Mouse (Mus musculus): ENCODE measurements around the gene Angel2. TPM values are rescaled to one million over a fixed set of nuclear protein-coding genes. Genes with fewer than 3 reads are reported as not detected.
A peak's percentile ranks its signal among the peaks of the same experiment; 100 is the strongest.

Gene Angel2
- polyA plus RNA-seq, 1 experiment from 2014 or later = 41.8 TPM

DNA sequence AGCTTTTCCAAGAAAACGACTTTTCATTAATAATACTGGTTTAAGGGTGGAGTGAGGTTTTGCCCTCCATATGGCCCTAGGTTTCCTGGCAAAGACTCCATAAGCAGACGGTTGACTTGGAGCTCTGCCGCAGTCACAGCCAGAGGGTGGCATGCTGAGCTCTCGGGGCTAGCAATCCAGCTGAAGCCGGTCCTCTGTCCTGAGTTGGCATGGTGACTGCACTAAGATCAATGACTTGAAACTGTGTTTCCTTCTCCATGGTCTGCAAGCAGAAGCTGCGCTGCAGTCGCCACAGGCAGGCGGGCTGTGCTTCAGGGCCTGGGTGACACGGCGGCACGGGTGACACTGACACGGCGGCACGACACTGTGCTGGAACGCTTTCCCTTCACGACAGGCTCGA is 23.9 kb downstream of the Angel2 start:
- Histone ChIP-seq H3K27ac (ENCODE audit: low read depth, low read length) (no peak overlapping the region), H3K9ac (ENCODE audit: low read depth, low read length) (no peak overlapping the region), H3K4me2 (ENCODE audit: low read length) (no peak overlapping the region), H3K9me3 (ENCODE audit: control insufficient read depth, low read length) (no peaks in the 10 kb centered on the region), H3K36me3 (ENCODE audit: control insufficient read depth, insufficient read depth, low read length) (peaks cover 33% of the 10 kb centered on the region), H3K27me3 (replicated peaks; ENCODE audit: control insufficient read depth, insufficient read depth, low read length) (no peaks in the 10 kb centered on the region), H3K4me3 (ENCODE audit: low read length) (no peak overlapping the region), H3K4me1 (ENCODE audit: control insufficient read depth, insufficient read depth, low read depth, low read length) (no peaks in the 10 kb centered on the region)
- 78% methylated on average over 17 of the region's 17 CpGs for WGBS
- peak; percentile 75 for ATAC-seq

DNA sequence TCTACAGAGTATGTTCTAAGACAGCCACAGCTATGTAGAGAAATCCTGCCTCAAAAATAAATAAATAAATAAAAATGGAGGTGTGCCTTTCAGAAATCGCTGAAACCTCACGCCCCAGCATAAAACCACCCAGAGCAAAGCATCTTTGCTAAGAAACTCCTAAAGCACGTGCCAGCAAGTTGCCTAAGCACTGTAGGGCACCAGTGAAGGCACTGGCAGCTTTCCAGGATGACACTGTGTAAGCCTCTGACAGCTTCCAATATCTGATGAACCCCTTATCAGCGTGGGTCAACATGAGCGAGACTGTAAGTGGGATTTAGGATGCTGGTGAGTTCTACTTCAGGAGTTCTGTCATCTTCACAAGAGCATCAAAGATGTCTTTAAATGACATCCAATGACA is 26.1 kb downstream of the Angel2 start:
- Histone ChIP-seq H3K27me3 (replicated peaks; ENCODE audit: control insufficient read depth, insufficient read depth, low read length) (no peaks in the 10 kb centered on the region), H3K9me3 (ENCODE audit: control insufficient read depth, low read length) (no peaks in the 10 kb centered on the region), H3K36me3 (ENCODE audit: control insufficient read depth, insufficient read depth, low read length) (peaks cover 27% of the 10 kb centered on the region), H3K4me2 (ENCODE audit: low read length) (no peak overlapping the region), H3K27ac (ENCODE audit: low read depth, low read length) (no peak overlapping the region), H3K9ac (ENCODE audit: low read depth, low read length) (no peak overlapping the region), H3K4me3 (ENCODE audit: low read length) (no peak overlapping the region), H3K4me1 (ENCODE audit: control insufficient read depth, insufficient read depth, low read depth, low read length) (no peaks in the 10 kb centered on the region)
- WGBS = 86% methylated on average over 5 of the region's 5 CpGs
- no peak for ATAC-seq

DNA sequence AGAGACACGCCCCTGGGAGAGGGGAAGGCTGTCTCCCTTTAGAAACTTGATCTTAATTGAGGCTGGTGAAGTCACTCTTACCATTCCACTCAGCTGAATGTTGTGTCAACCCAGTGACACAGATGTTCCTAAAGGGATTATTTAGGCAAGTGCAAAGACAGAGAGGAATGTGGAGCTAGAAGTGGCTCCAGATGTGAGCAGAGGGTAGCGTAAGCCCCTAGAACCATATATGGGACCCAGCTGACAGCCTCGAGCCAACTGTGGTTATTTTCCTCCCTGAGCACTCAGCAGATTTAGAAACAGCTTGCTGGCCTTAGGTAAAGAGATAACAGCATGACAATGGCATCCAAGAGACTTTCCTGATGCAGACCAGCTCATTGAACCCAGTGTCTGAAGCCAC is 28.1 kb downstream of the Angel2 start:
- H3K4me3 ChIP-seq (ENCODE audit: low read length) = no peak overlapping the region
- no peak overlapping the region for H3K4me2 ChIP-seq (ENCODE audit: low read length)
- H3K9me3 ChIP-seq (ENCODE audit: control insufficient read depth, low read length) = no peaks in the 10 kb centered on the region
- no peaks in the 10 kb centered on the region for H3K27me3 ChIP-seq (replicated peaks; ENCODE audit: control insufficient read depth, insufficient read depth, low read length)
- no peak for ATAC-seq
- H3K4me1 ChIP-seq (ENCODE audit: control insufficient read depth, insufficient read depth, low read depth, low read length) = no peaks in the 10 kb centered on the region
- 72% methylated on average over 3 of the region's 3 CpGs for WGBS
- peaks cover 37% of the 10 kb centered on the region for H3K36me3 ChIP-seq (ENCODE audit: control insufficient read depth, insufficient read depth, low read length)
- H3K27ac ChIP-seq (ENCODE audit: low read depth, low read length) = no peak overlapping the region
- H3K9ac ChIP-seq (ENCODE audit: low read depth, low read length) = no peak overlapping the region

DNA sequence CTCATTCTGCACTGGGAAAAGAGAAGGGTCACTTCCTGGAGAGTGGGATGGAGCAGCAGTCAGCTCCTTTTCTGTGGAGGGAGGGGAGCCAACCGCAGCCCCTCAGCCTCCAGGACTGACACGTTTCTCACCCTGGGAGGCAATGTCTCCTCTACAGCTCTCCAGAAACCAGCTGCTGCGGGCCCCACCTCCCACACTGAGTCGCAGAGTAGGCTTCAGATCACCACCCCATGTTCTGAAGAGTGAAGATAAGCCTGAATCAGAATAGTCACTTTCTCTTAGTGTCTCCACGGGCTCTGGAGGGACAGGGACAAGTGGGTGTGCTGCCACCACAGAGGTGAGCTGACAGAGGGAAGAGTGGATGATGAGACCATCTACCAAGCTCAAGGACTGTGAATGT is 33.9 kb downstream of the Angel2 start:
- H3K4me3 ChIP-seq (ENCODE audit: low read length) = no peak overlapping the region
- H3K36me3 ChIP-seq (ENCODE audit: control insufficient read depth, insufficient read depth, low read length) = peaks cover 34% of the 10 kb centered on the region
- H3K4me2 ChIP-seq (ENCODE audit: low read length) = no peak overlapping the region
- H3K27me3 ChIP-seq (replicated peaks; ENCODE audit: control insufficient read depth, insufficient read depth, low read length) = no peaks in the 10 kb centered on the region
- no peak overlapping the region for H3K9ac ChIP-seq (ENCODE audit: low read depth, low read length)
- no peaks in the 10 kb centered on the region for H3K4me1 ChIP-seq (ENCODE audit: control insufficient read depth, insufficient read depth, low read depth, low read length)
- 92% methylated on average over 5 of the region's 5 CpGs for WGBS
- H3K27ac ChIP-seq (ENCODE audit: low read depth, low read length) = no peak overlapping the region
- no peaks in the 10 kb centered on the region for H3K9me3 ChIP-seq (ENCODE audit: control insufficient read depth, low read length)
- no peak for ATAC-seq

DNA sequence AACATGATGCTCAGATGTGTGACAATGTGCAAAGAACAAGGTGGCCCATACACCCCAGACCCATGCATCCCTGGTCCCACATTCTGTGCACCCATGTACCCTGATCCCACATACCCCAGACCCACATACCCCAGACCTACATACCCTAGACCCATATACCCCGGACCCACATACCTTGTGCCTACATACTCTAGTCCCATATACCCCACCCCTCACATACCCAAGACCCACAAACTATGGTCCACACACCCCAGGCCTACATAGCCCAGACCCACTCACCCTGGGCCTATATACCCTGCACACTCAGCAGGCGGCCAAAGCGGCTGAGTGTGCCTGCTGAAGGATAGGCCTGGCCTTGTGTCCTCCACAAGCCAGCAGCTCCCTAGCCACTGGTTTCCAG is 37.8 kb downstream of the Angel2 start:
- no peak for ATAC-seq
- H3K4me3 ChIP-seq (ENCODE audit: low read length) = no peak overlapping the region
- no peaks in the 10 kb centered on the region for H3K9me3 ChIP-seq (ENCODE audit: control insufficient read depth, low read length)
- no peak overlapping the region for H3K27ac ChIP-seq (ENCODE audit: low read depth, low read length)
- H3K27me3 ChIP-seq (replicated peaks; ENCODE audit: control insufficient read depth, insufficient read depth, low read length) = no peaks in the 10 kb centered on the region
- H3K9ac ChIP-seq (ENCODE audit: low read depth, low read length) = no peak overlapping the region
- no peak overlapping the region for H3K4me2 ChIP-seq (ENCODE audit: low read length)
- H3K36me3 ChIP-seq (ENCODE audit: control insufficient read depth, insufficient read depth, low read length) = peaks cover 30% of the 10 kb centered on the region
- H3K4me1 ChIP-seq (ENCODE audit: control insufficient read depth, insufficient read depth, low read depth, low read length) = no peaks in the 10 kb centered on the region
- 91% methylated on average over 3 of the region's 3 CpGs for WGBS

DNA sequence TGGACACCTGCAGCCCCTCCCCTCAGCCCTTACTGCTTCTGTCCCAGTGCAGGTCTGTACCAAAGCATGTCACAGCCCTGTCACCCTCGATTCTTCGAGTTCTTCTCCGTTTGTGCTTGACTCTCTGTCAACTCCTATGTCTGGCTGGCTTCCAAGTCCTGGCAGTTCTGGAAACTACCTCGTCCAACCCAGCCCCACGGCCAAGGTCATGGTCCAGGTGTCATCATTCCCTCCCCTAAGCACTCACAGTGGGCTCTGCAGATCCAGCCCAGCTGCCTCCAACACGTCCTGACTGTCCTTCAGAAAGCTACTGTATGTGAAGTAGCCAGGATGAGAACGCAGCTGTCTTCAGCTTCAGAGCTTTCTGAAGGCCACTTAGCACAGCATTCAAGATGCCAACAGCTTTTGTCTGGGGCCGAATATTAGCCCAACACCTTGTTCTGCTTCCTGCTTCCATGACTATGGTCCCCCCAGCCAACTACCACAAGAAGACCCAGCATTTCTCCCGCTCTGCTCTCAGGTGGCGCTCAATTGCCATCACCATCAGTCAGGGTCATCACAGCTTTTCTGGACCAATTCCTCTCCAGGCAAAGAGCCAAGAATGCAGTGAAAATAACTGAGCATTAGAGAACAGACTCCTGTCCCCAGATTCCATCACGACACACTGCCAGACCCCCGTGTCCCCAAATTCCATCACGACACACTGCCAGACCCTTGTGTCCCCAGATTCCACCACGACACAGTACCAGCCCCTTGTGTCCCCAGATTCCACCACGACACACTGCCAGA is 40.3 kb downstream of the Angel2 start:
- no peaks in the 10 kb centered on the region for H3K4me1 ChIP-seq (ENCODE audit: control insufficient read depth, insufficient read depth, low read depth, low read length)
- no peak for ATAC-seq
- H3K27me3 ChIP-seq (replicated peaks; ENCODE audit: control insufficient read depth, insufficient read depth, low read length) = no peaks in the 10 kb centered on the region
- H3K4me2 ChIP-seq (ENCODE audit: low read length) = no peak overlapping the region
- 76% methylated on average over 15 of the region's 15 CpGs for WGBS
- no peak overlapping the region for H3K27ac ChIP-seq (ENCODE audit: low read depth, low read length)
- H3K9me3 ChIP-seq (ENCODE audit: control insufficient read depth, low read length) = no peaks in the 10 kb centered on the region
- no peak overlapping the region for H3K9ac ChIP-seq (ENCODE audit: low read depth, low read length)
- no peak overlapping the region for H3K4me3 ChIP-seq (ENCODE audit: low read length)
- peaks cover 32% of the 10 kb centered on the region for H3K36me3 ChIP-seq (ENCODE audit: control insufficient read depth, insufficient read depth, low read length)

DNA sequence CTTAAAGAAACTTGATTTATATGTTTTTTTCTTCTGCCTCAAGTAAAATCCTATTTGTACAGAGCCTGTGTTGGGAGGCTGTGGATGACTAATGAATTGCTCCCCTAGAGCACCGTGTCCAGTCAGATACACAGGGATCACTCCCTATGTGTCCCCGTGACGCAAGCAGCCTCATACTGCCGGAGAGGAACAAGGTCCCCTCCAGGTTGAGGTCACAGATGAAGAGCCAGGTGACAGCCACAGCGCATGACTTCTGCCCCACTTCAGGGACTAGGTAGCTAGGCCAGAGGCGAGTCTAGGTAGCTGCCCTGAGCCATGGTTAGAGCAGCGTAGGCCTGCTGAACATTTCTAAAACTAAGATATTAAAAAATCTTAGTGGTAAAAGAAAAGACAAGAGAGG is 43.1 kb downstream of the Angel2 start:
- Histone ChIP-seq H3K4me2 (ENCODE audit: low read length) (no peak overlapping the region), H3K36me3 (ENCODE audit: control insufficient read depth, insufficient read depth, low read length) (peaks cover 25% of the 10 kb centered on the region; the same call in 1 of the 2 replicates), H3K27me3 (replicated peaks; ENCODE audit: control insufficient read depth, insufficient read depth, low read length) (no peaks in the 10 kb centered on the region), H3K9ac (ENCODE audit: low read depth, low read length) (no peak overlapping the region), H3K4me1 (ENCODE audit: control insufficient read depth, insufficient read depth, low read depth, low read length) (peaks cover 6% of the 10 kb centered on the region), H3K27ac (ENCODE audit: low read depth, low read length) (no peak overlapping the region), H3K9me3 (ENCODE audit: control insufficient read depth, low read length) (no peaks in the 10 kb centered on the region), H3K4me3 (ENCODE audit: low read length) (no peak overlapping the region)
- WGBS = 94% methylated on average over 7 of the region's 7 CpGs
- ATAC-seq = no peak

DNA sequence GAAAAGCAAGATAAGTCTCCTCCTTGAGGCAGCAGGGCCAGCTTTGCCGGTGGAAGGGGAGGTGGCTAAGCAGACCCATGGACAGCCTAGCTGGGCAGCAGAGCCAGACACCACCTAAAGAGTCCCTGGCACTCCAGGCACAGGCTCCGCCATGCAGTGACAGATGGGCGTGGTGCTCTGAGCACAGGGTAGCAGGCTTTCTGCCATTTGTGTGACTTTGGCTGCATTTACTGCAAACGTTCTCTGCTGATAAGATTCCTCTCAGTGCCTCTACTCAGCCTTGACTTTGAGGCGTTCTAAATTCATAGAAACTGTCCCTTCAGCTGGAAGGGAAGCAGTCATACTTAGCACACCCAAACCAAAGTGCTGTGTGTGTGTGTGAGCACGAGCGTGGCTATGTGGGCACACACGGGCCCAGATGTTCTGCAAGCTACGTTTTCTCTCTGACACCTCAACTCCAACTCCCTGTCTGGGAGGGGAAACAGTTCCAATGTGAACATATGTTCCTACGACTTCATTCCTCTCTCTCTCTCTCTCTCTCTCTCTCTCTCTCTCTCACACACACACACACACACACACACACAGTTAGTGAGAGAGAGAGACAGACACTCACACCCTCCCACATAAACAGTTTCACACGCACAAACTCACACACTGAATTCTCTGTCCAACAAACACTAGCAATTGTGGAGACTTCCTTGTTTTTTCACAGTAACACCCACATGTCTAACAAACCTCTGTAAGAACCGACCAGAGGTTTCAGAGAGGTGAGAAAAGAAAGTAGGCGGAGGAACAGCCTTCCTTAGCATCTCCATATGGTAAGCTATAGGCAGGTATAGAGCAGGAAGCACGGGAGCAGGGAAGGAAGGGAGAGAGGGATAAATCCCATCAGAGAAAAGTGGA is 47.0 kb downstream of the Angel2 start:
- Histone ChIP-seq H3K4me2 (ENCODE audit: low read length) (no peak overlapping the region), H3K4me3 (ENCODE audit: low read length) (no peak overlapping the region), H3K9ac (ENCODE audit: low read depth, low read length) (no peak overlapping the region), H3K36me3 (ENCODE audit: control insufficient read depth, insufficient read depth, low read length) (peaks cover 12% of the 10 kb centered on the region; the same call in 1 of the 2 replicates), H3K4me1 (ENCODE audit: control insufficient read depth, insufficient read depth, low read depth, low read length) (peaks cover 33% of the 10 kb centered on the region), H3K9me3 (ENCODE audit: control insufficient read depth, low read length) (no peaks in the 10 kb centered on the region), H3K27ac (ENCODE audit: low read depth, low read length) (no peak overlapping the region), H3K27me3 (replicated peaks; ENCODE audit: control insufficient read depth, insufficient read depth, low read length) (no peaks in the 10 kb centered on the region)
- 72% methylated on average over 14 of the region's 14 CpGs for WGBS
- no peak for ATAC-seq

DNA sequence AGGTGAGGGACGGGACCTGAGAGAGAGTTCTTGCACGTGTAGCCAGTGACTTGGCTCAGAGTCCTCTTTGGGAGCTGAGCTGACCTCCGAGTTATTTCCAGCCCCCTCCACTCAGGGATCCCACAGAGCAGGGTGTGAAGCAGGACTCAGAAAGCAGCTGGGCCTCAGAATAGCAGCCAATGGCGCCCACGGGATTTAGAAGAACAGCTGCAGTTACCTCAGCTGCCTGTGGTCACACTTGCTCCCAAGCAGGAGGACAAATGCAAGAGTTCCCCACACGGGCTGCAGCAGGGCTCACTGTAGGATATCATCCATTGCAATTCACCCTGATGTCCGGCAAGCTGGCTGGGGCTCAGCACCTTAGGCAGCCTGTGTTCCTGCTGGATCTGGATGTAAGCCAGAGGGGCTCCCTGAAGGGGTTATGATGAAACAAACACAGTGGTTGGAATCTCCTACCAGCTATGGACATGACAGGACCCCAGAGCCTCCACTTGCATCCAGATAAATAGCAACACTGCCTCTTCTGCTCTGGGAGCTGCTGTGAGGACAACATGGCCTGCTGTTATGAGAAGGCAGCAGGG is 47.8 kb downstream of the Angel2 start:
- WGBS = 52% methylated on average over 7 of the region's 7 CpGs
- Histone ChIP-seq H3K4me2 (ENCODE audit: low read length) (no peak overlapping the region), H3K27me3 (replicated peaks; ENCODE audit: control insufficient read depth, insufficient read depth, low read length) (no peaks in the 10 kb centered on the region), H3K27ac (ENCODE audit: low read depth, low read length) (no peak overlapping the region), H3K9me3 (ENCODE audit: control insufficient read depth, low read length) (no peaks in the 10 kb centered on the region), H3K4me3 (ENCODE audit: low read length) (no peak overlapping the region), H3K4me1 (ENCODE audit: control insufficient read depth, insufficient read depth, low read depth, low read length) (peaks cover 40% of the 10 kb centered on the region), H3K9ac (ENCODE audit: low read depth, low read length) (no peak overlapping the region; the same call in 1 of the 2 replicates), H3K36me3 (ENCODE audit: control insufficient read depth, insufficient read depth, low read length) (peaks cover 12% of the 10 kb centered on the region; the same call in 1 of the 2 replicates)
- no peak for ATAC-seq

All from hindbrain, embryonic 16.5 days (tissue).